Mouse (Mus musculus): ENCODE data around the gene Nrros. TPM values are rescaled to one million over a fixed set of nuclear protein-coding genes. Genes with fewer than 3 reads are reported as not detected.

The Nrros gene
- polyA plus RNA-seq (2014; fragmentation: Illumina TruSeq; extraction: RNeasy Lipid Tissue Mini Kit (QIAGEN cat#74804); ENCODE audit: low read depth, low replicate concordance): 6.8 TPM

DNA sequence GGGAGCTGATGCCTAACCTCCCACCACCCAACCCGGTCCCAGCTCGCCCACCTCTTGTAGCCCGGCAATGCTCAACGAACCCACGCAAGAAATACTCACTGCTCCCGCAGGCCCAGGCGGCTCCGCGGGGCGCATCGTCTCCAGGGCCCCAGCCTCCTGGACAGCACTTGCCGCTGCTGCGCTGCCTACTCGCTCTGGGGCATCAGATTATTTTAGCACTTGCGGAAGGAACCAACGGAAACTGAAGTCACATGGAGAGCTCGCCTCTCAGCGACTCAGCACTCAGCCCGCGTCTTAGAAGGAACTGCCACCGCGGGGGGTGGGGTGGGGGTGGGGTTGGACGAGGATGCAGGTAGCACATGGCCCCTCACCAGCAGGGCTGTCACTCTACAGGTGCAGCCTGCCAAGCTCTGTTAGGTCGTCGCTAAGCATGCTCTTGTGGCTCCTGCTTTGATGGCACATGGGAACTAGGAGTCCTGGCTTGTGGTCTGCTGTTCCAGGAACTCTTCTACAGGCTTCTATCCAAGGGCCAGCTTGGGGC is at the start of gene Nrros:
TSS of gene Nrros (minus strand) at position 314 of the 541 bp plus-strand sequence.

DNA sequence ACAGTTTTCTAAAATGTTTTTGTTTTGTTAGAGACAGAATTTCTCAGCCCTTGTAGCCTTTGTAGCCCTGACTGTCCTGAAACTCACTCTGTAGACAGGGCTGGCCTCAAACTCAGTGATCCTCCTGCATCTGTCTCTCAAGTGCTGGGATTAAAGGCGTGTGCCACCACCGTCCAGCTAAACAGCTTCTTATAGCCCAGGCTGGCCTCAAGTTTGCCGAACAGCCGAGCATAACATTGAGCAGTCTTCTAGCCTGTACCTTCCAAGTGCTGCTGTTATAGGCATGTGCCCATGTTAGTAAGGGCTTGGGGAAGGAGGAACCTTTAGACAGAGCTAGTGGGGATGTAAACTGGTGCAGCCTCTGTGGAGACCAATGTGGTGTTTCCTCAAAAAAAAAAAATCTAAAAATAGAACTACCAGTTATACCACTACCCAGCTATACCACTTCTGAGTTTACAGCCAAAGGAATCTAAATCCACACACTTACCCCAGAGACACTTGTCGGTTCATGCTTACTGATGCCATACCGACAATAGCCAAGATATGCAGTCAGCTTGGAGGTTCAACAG is 14.0 kb upstream of the Nrros start, which contains the start of gene Bex6:
TSS of gene Bex6 (plus strand) at position 491 of the 569 bp plus-strand sequence.

GRCm38 (mm10) chr16:32099638-32100150 is 65.7 kb downstream of the Nrros start, which contains the start of the genes Pigx and Cep19:
Gene Pigx, minus strand, starts transcription at chr16:32099740.
Gene Cep19, plus strand, starts transcription at chr16:32099800.

Other genes starting within 250 kb of the Nrros start
- 0.65 TPM for gene Pigz, start 231.7 kb downstream of the Nrros start, polyA plus RNA-seq (2014; fragmentation: Illumina TruSeq; extraction: RNeasy Lipid Tissue Mini Kit (QIAGEN cat#74804); ENCODE audit: low read depth, low replicate concordance)
- gene 0610012G03Rik, start 217.1 kb downstream of the Nrros start, polyA plus RNA-seq (2014; fragmentation: Illumina TruSeq; extraction: RNeasy Lipid Tissue Mini Kit (QIAGEN cat#74804); ENCODE audit: low read depth, low replicate concordance): 59.3 TPM
- 34.1 TPM for gene Ncbp2, start 217.1 kb downstream of the Nrros start, polyA plus RNA-seq (2014; fragmentation: Illumina TruSeq; extraction: RNeasy Lipid Tissue Mini Kit (QIAGEN cat#74804); ENCODE audit: low read depth, low replicate concordance)
- 8.7 TPM for gene Senp5, start 162.3 kb downstream of the Nrros start, polyA plus RNA-seq (2014; fragmentation: Illumina TruSeq; extraction: RNeasy Lipid Tissue Mini Kit (QIAGEN cat#74804); ENCODE audit: low read depth, low replicate concordance)
- gene Pak2, start 86.3 kb downstream of the Nrros start, polyA plus RNA-seq (2014; fragmentation: Illumina TruSeq; extraction: RNeasy Lipid Tissue Mini Kit (QIAGEN cat#74804); ENCODE audit: low read depth, low replicate concordance): 20.1 TPM
- 21.0 TPM for gene Pigx, start 65.9 kb downstream of the Nrros start, polyA plus RNA-seq (2014; fragmentation: Illumina TruSeq; extraction: RNeasy Lipid Tissue Mini Kit (QIAGEN cat#74804); ENCODE audit: low read depth, low replicate concordance)
- gene Cep19, start 65.8 kb downstream of the Nrros start, polyA plus RNA-seq (2014; fragmentation: Illumina TruSeq; extraction: RNeasy Lipid Tissue Mini Kit (QIAGEN cat#74804); ENCODE audit: low read depth, low replicate concordance): 14.8 TPM
- gene Bex6, start 14.2 kb upstream of the Nrros start, polyA plus RNA-seq (2014; fragmentation: Illumina TruSeq; extraction: RNeasy Lipid Tissue Mini Kit (QIAGEN cat#74804); ENCODE audit: low read depth, low replicate concordance): not detected
- 11.7 TPM for gene Fbxo45, start 81.6 kb upstream of the Nrros start, polyA plus RNA-seq (2014; fragmentation: Illumina TruSeq; extraction: RNeasy Lipid Tissue Mini Kit (QIAGEN cat#74804); ENCODE audit: low read depth, low replicate concordance)
- gene Wdr53, start 81.6 kb upstream of the Nrros start, polyA plus RNA-seq (2014; fragmentation: Illumina TruSeq; extraction: RNeasy Lipid Tissue Mini Kit (QIAGEN cat#74804); ENCODE audit: low read depth, low replicate concordance): 12.2 TPM
- gene Smco1, start 105.9 kb upstream of the Nrros start, polyA plus RNA-seq (2014; fragmentation: Illumina TruSeq; extraction: RNeasy Lipid Tissue Mini Kit (QIAGEN cat#74804); ENCODE audit: low read depth, low replicate concordance): 26.7 TPM
- gene Rnf168, start 111.9 kb upstream of the Nrros start, polyA plus RNA-seq (2014; fragmentation: Illumina TruSeq; extraction: RNeasy Lipid Tissue Mini Kit (QIAGEN cat#74804); ENCODE audit: low read depth, low replicate concordance): 11.6 TPM
- 8.4 TPM for gene Ubxn7, start 166.7 kb upstream of the Nrros start, polyA plus RNA-seq (2014; fragmentation: Illumina TruSeq; extraction: RNeasy Lipid Tissue Mini Kit (QIAGEN cat#74804); ENCODE audit: low read depth, low replicate concordance)
- gene Tm4sf19, start 234.9 kb upstream of the Nrros start, polyA plus RNA-seq (2014; fragmentation: Illumina TruSeq; extraction: RNeasy Lipid Tissue Mini Kit (QIAGEN cat#74804); ENCODE audit: low read depth, low replicate concordance): not detected